Mouse (Mus musculus) CD4-positive, CD25-positive, alpha-beta regulatory T cell, adult 4 months (primary cell): ENCODE data around the gene Fads1. TPM values are rescaled to one million over a fixed set of nuclear protein-coding genes. Genes with fewer than 3 reads are reported as not detected.

ENCODE experiments used
- polyA plus RNA-seq, 2 experiments: library from polyadenylated mRNA; unstranded; fragments of 100-300 nt; shearing (Covaris generic); gene quantifications; one replicate each; pipeline ENCODE4 v1.2.1; 2017

The Fads1 gene
- polyA plus RNA-seq, 2 experiments from 2014 or later, result 4.9 to 6.8 TPM

Other genes with a start within 250 kb of the Fads1 start
- gene Fth1, start 202.3 kb upstream of the Fads1 start, polyA plus RNA-seq, result 1,000 to 10,000 TPM; 2,170 to 2,387 TPM
- gene Best1, start 181.3 kb upstream of the Fads1 start, polyA plus RNA-seq, result under 1 TPM; 0.29 to 0.31 TPM
- gene Rab3il1, start 181.2 kb upstream of the Fads1 start, polyA plus RNA-seq, result not detected
- not detected for gene Fads3, start 141.3 kb upstream of the Fads1 start, polyA plus RNA-seq
- under 1 TPM in 1 of 2 experiments, not detected in 1; 0.34 TPM for gene Fads2, start 81.1 kb upstream of the Fads1 start, polyA plus RNA-seq
- gene Tmem258, start 21.1 kb downstream of the Fads1 start, polyA plus RNA-seq, result 100 to 1,000 TPM; 288 to 332 TPM
- gene Fen1, start 21.3 kb downstream of the Fads1 start, polyA plus RNA-seq, result 10 to 100 TPM; 50.1 to 81.1 TPM
- under 1 TPM in 1 of 2 experiments, not detected in 1; 0.19 TPM for gene Myrf, start 57.9 kb downstream of the Fads1 start, polyA plus RNA-seq
- not detected for gene Dagla, start 122.0 kb downstream of the Fads1 start, polyA plus RNA-seq
- gene Syt7, start 206.2 kb downstream of the Fads1 start, polyA plus RNA-seq, result not detected